Mouse (Mus musculus): Measurements from ENCODE around the gene Slc25a47.

DNA sequence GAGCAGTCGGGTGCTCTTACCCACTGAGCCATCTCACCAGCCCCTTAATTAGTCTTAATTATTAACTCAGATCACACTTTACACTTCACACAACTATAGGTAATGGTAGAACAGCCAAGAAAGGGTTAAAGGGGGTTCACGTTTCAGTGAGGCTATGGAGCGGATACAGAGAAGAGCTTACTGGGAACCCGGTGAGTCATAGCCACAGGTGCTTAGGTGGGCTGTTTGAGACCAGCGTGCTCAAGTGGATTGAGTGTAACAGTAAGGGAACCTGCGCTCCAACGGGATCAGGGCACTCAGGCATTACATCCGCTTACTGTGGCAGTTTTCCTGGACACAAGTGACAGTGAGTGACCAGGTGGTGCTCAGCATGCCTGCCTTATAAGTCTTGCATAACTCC is 12.8 kb upstream of the Slc25a47 start:
- TF ChIP-seq POLR2A (IDR thresholded peaks at IDR 0.05; ENCODE audit: borderline replicate concordance, low read depth, low read length) = no peak
- TF ChIP-seq CTCF (IDR thresholded peaks at IDR 0.05; ENCODE audit: low read depth, low read length) = no peak

Measured in bone marrow macrophage, adult 2 months (primary cell).